Mouse (Mus musculus) midbrain, postnatal 0 days (tissue): ENCODE data around the gene Bnc2. TPM values are rescaled to one million over a fixed set of nuclear protein-coding genes. Genes with fewer than 3 reads are reported as not detected.

Experiments used
- ATAC-seq: fragments of 200-750 bp; cut with Nextera tagmentation; 2 replicates; pipeline ENCODE4 v1.8.0; 2017; ENCODE audit warnings: moderate number of reproducible peaks, mild to moderate bottlenecking, moderate TSS enrichment, moderate library complexity; ENCODE audit not compliant: low FRiP score
- DNase-seq: peaks from one replicate; pipeline ENCODE4 v3.0.0-alpha.2; 2015; ENCODE audit warnings: low spot score
- H3K27ac ChIP-seq: fragments of 300-500 bp; sonication (generic); 2 replicates; pipeline ENCODE4 v1.5.1; 2014; ENCODE audit warnings: low read depth, mild to moderate bottlenecking, low read length, mixed read lengths
- H3K27me3 ChIP-seq: fragments of 300-500 bp; sonication (generic); 2 replicates; pipeline ENCODE4 v1.6.1; 2014; ENCODE audit warnings: low read length, control low read depth, mixed read lengths; ENCODE audit not compliant: insufficient read depth
- H3K36me3 ChIP-seq: fragments of 300-500 bp; sonication (generic); 2 replicates; pipeline ENCODE4 v1.6.1; 2014; ENCODE audit warnings: low read length, control low read depth, mixed read lengths; ENCODE audit not compliant: insufficient read depth
- H3K4me1 ChIP-seq: fragments of 300-500 bp; sonication (generic); 2 replicates; pipeline ENCODE4 v1.6.1; 2014; ENCODE audit warnings: mild to moderate bottlenecking, control low read depth, antibody characterized with exemption, low read length, mixed read lengths; ENCODE audit not compliant: insufficient read depth
- H3K4me2 ChIP-seq: fragments of 300-500 bp; sonication (generic); 2 replicates; pipeline ENCODE4 v1.6.1; 2014; ENCODE audit warnings: low read depth, mild to moderate bottlenecking, low read length, mixed read lengths; ENCODE audit not compliant: poor library complexity, severe bottlenecking
- H3K4me3 ChIP-seq: fragments of 300-500 bp; sonication (generic); 2 replicates; pipeline ENCODE4 v1.5.1; 2014; ENCODE audit warnings: low read depth, mild to moderate bottlenecking, low read length, moderate library complexity
- H3K9ac ChIP-seq: fragments of 300-500 bp; sonication (generic); replicated peaks from 2 replicates; pipeline ENCODE4 v1.6.1; 2014; ENCODE audit warnings: mild to moderate bottlenecking, low read length, moderate library complexity, mixed read lengths; ENCODE audit not compliant: poor library complexity, severe bottlenecking
- H3K9me3 ChIP-seq: fragments of 300-500 bp; sonication (generic); 2 replicates; pipeline ENCODE4 v1.6.1; 2016; ENCODE audit warnings: low read length, control low read depth
- CTCF ChIP-seq: IDR thresholded peaks from 2 replicates; pipeline ENCODE4 v1.5.1; 2016; ENCODE audit warnings: antibody characterized with exemption, mild to moderate bottlenecking
- WGBS: fragments of 180-500 bp; shearing (Covaris S2); extraction: QIAGEN DNeasy Blood & Tissue Kit; methylation state at CpG from one replicate; pipeline ENCODE4 v1.1.7; 2014; 5-methylcytosine and 5-hydroxymethylcytosine counted together
- polyA plus RNA-seq: library from polyadenylated mRNA; unstranded; fragments of >200 nt; fragmentation: Nextera tagmentation; extraction: Ambion mirVana; gene quantifications from 2 replicates; pipeline ENCODE4 v1.2.1, GENCODE M21; 2015
- total RNA-seq: library from RNA; depleted of rRNA; stranded (reverse); fragments of >200 nt; gene quantifications from 2 replicates; pipeline ENCODE4 v1.2.3, GENCODE M21; 2014

Bnc2 gene
- total and polyA plus RNA-seq, 2 experiments from 2014 or later: 14.1 to 27.5 TPM

GRCm38 (mm10) chr4:84407328-84408028, 267.6 kb downstream of the Bnc2 start:
- Histone ChIP-seq H3K27ac (no peak overlapping the region), H3K27me3 (no peaks in the 10 kb centered on the region), H3K4me3 (no peak overlapping the region), H3K9me3 (no peaks in the 10 kb centered on the region), H3K4me1 (no peaks in the 10 kb centered on the region), H3K36me3 (no peaks in the 10 kb centered on the region), H3K4me2 (no peak overlapping the region), H3K9ac (no peak overlapping the region)
- no peak for DNase-seq
- no peak for TF ChIP-seq CTCF
- ATAC-seq: no peak
- 74% methylated on average over 6 of the region's 6 CpGs for WGBS

GRCm38 (mm10) chr4:84403356-84404145, 271.5 kb downstream of the Bnc2 start:
- Histone ChIP-seq H3K36me3 (no peaks in the 10 kb centered on the region), H3K4me3 (no peak overlapping the region), H3K4me2 (no peak overlapping the region), H3K9me3 (no peaks in the 10 kb centered on the region), H3K4me1 (no peaks in the 10 kb centered on the region), H3K9ac (no peak overlapping the region), H3K27ac (no peak overlapping the region), H3K27me3 (no peaks in the 10 kb centered on the region)
- WGBS: 58% methylated on average over 9 of the region's 9 CpGs
- ATAC-seq: no peak
- no peak for DNase-seq
- TF ChIP-seq CTCF: no peak

- H3K4me2 ChIP-seq: no peak overlapping the region
- H3K4me1 ChIP-seq: no peaks in the 10 kb centered on the region
- H3K9ac ChIP-seq: no peak overlapping the region
- DNase-seq (no peak), ATAC-seq (no peak)
- WGBS: 89% methylated on average over 5 of the region's 5 CpGs
- H3K27ac ChIP-seq: no peak overlapping the region
- no peaks in the 10 kb centered on the region for H3K27me3 ChIP-seq
- no peak for TF ChIP-seq CTCF
- H3K36me3 ChIP-seq: no peaks in the 10 kb centered on the region
- no peaks in the 10 kb centered on the region for H3K9me3 ChIP-seq
- H3K4me3 ChIP-seq: no peak overlapping the region
Measured at GRCm38 (mm10) chr4:84388991-84389390, 286.1 kb downstream of the Bnc2 start.

- H3K4me2 ChIP-seq: no peak overlapping the region
- H3K4me1 ChIP-seq: no peaks in the 10 kb centered on the region
- no peak for TF ChIP-seq CTCF
- WGBS: 89% methylated on average over 1 of the region's 1 CpGs
- no peaks in the 10 kb centered on the region for H3K27me3 ChIP-seq
- H3K4me3 ChIP-seq: no peak overlapping the region
- H3K36me3 ChIP-seq: no peaks in the 10 kb centered on the region
- no peak overlapping the region for H3K27ac ChIP-seq
- no peaks in the 10 kb centered on the region for H3K9me3 ChIP-seq
- no peak overlapping the region; the same call in 1 of the 2 replicates for H3K9ac ChIP-seq
- ATAC-seq (no peak), DNase-seq (no peak)
Measured at GRCm38 (mm10) chr4:84385156-84385555, 289.9 kb downstream of the Bnc2 start.

DNA sequence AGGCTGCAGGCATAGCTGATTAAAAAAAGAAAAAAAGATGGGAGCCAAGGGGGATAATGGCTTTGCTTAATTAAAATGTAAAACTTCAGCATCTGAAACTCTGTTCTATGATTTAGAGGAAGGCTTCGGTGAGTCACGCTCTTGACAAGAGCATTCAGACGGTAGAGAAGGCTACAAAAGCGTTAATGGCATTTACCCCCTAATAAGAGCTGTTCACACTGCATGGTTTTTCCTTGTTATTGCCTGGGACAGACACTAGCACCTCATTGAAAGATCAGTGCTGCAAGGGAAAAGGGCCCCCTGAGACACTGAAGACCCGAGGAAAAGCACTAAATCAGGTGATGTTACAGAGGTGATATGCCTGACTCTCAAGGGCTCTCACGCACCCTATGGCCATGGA, 295.8 kb downstream of the Bnc2 start:
- Histone ChIP-seq H3K9me3 (no peaks in the 10 kb centered on the region), H3K9ac (no peak overlapping the region), H3K4me2 (no peak overlapping the region), H3K27ac (no peak overlapping the region), H3K36me3 (no peaks in the 10 kb centered on the region), H3K4me1 (no peaks in the 10 kb centered on the region; the same call in 1 of the 2 replicates), H3K4me3 (no peak overlapping the region), H3K27me3 (no peaks in the 10 kb centered on the region)
- WGBS: 46% methylated on average over 6 of the region's 6 CpGs
- no peak for TF ChIP-seq CTCF
- no peak for ATAC-seq
- no peak for DNase-seq

- no peak for TF ChIP-seq CTCF
- H3K9me3 ChIP-seq: no peaks in the 10 kb centered on the region
- H3K9ac ChIP-seq: no peak overlapping the region
- DNase-seq: no peak
- H3K36me3 ChIP-seq: no peaks in the 10 kb centered on the region
- no peak for ATAC-seq
- H3K4me2 ChIP-seq: no peak overlapping the region
- WGBS: 89% methylated on average over 5 of the region's 5 CpGs
- H3K4me3 ChIP-seq: no peak overlapping the region
- no peaks in the 10 kb centered on the region; the same call in 1 of the 2 replicates for H3K4me1 ChIP-seq
- no peak overlapping the region for H3K27ac ChIP-seq
- no peaks in the 10 kb centered on the region for H3K27me3 ChIP-seq
Measured at GRCm38 (mm10) chr4:84377513-84377912, 297.6 kb downstream of the Bnc2 start.
